Mouse (Mus musculus) liver, adult 2 months (tissue): Measurements from ENCODE around the gene Etv1.

ENCODE experiments used
- CTCF ChIP-seq: fragments of 200-500 bp; IDR thresholded peaks from 2 replicates; pipeline ENCODE4 v1.5.1; 2011; ENCODE audit warnings: low read depth, low read length, control low read depth
- POLR2A ChIP-seq: fragments of 200-500 bp; IDR thresholded peaks from 2 replicates; pipeline ENCODE4 v1.6.1; 2011; ENCODE audit warnings: low read length, control low read depth; ENCODE audit not compliant: insufficient read depth; ENCODE audit errors: extremely low read depth

DNA sequence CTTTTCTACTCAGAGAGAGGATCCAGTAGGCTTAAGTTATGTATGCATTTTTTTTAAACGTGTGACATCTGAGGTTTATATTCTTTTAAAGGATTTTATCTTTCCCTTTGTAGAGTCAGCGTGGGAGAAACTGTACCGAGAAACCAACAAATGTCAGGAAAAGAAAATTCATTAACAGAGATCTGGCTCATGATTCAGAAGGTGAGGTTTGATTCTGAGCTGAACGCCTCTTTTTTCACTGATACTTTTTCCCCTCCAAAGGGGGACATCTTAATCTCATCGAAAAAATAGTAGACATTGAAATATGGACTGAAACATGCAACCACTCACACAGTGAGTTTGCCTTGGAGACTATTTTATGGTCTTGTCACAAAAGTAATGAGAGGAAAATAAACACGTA is 2.5 kb downstream of the Etv1 start:
- TF ChIP-seq CTCF = no peak
- TF ChIP-seq POLR2A = no peak
